Mouse (Mus musculus) frontal cortex, adult (tissue): ENCODE results near the gene Zfp654.
A peak's percentile ranks its signal among the peaks of the same experiment; 100 is the strongest.

Experiments
- ATAC-seq: cut with Nextera tagmentation; 2 replicates; pipeline ENCODE4 v1.9.2; 2017; ENCODE audit warnings: mild to moderate bottlenecking, moderate library complexity, mixed read lengths; ENCODE audit not compliant: low TSS enrichment

Gene Zfp654

GRCm38 (mm10) chr16:64770521-64771430 is 80.7 kb downstream of the Zfp654 start, which contains the start of gene 4930453N24Rik:
TSS of gene 4930453N24Rik (minus strand) at chr16:64771161.
- peak; percentile 99 for ATAC-seq

- ATAC-seq, result no peak
Measured at GRCm38 (mm10) chr16:64766696-64767300, 84.7 kb downstream of the Zfp654 start.

GRCm38 (mm10) chr16:64759245-64759626 is 92.2 kb downstream of the Zfp654 start:
- ATAC-seq, result no peak

GRCm38 (mm10) chr16:64758561-64759244 is 92.7 kb downstream of the Zfp654 start:
- peak; percentile 20; the same call in 1 of the 2 replicates for ATAC-seq

- no peak for ATAC-seq
Measured at GRCm38 (mm10) chr16:64757666-64758400, 93.6 kb downstream of the Zfp654 start.

- ATAC-seq, result no peak
Measured at GRCm38 (mm10) chr16:64756321-64756720, 95.1 kb downstream of the Zfp654 start.

- no peak for ATAC-seq
Measured at GRCm38 (mm10) chr16:64754743-64755139, 96.7 kb downstream of the Zfp654 start.

- ATAC-seq, result no peak
Measured at GRCm38 (mm10) chr16:64753990-64754742, 97.3 kb downstream of the Zfp654 start.

- ATAC-seq, result peak; percentile 85
Measured at GRCm38 (mm10) chr16:64748237-64748636, 103.2 kb downstream of the Zfp654 start.

GRCm38 (mm10) chr16:64745089-64745488 is 106.4 kb downstream of the Zfp654 start:
- no peak for ATAC-seq

- ATAC-seq, result no peak
Measured at GRCm38 (mm10) chr16:64737289-64737688, 114.2 kb downstream of the Zfp654 start.
